Mouse (Mus musculus) lung, postnatal 0 days (tissue): ENCODE results near the gene Ttn. TPM values are rescaled to one million over a fixed set of nuclear protein-coding genes. Genes with fewer than 3 reads are reported as not detected.

Experiments used
- ATAC-seq: fragments of 200-750 bp; cut with Nextera tagmentation; 2 replicates; pipeline ENCODE4 v1.8.0; 2017; ENCODE audit warnings: moderate library complexity
- DNase-seq: peaks from one replicate; pipeline ENCODE4 v3.0.0-alpha.2; 2016; ENCODE audit warnings: low spot score
- H3K27ac ChIP-seq: fragments of 300-500 bp; sonication (generic); 2 replicates; pipeline ENCODE4 v1.5.1; 2014; ENCODE audit warnings: antibody characterized with exemption, mild to moderate bottlenecking, low read length, mixed read lengths
- H3K27me3 ChIP-seq: fragments of 300-500 bp; sonication (generic); replicated peaks from 2 replicates; pipeline ENCODE4 v1.6.1; 2014; ENCODE audit warnings: low read length, mixed read lengths; ENCODE audit not compliant: insufficient read depth
- H3K36me3 ChIP-seq: fragments of 300-500 bp; sonication (generic); 2 replicates; pipeline ENCODE4 v1.6.1; 2014; ENCODE audit warnings: low read length, mixed read lengths; ENCODE audit not compliant: insufficient read depth
- H3K4me1 ChIP-seq: fragments of 300-500 bp; sonication (generic); 2 replicates; pipeline ENCODE4 v1.6.1; 2014; ENCODE audit warnings: antibody characterized with exemption, low read depth, low read length, mixed read lengths; ENCODE audit not compliant: insufficient read depth
- H3K4me2 ChIP-seq: fragments of 300-500 bp; sonication (generic); replicated peaks from 2 replicates; pipeline ENCODE4 v1.6.1; 2014; ENCODE audit warnings: low read depth, mild to moderate bottlenecking, low read length, moderate library complexity, mixed read lengths
- H3K4me3 ChIP-seq: fragments of 300-500 bp; sonication (generic); 2 replicates; pipeline ENCODE4 v1.5.1; 2014; ENCODE audit warnings: low read depth, low read length
- H3K9ac ChIP-seq: fragments of 300-500 bp; sonication (generic); replicated peaks from 2 replicates; pipeline ENCODE4 v1.6.1; 2014; ENCODE audit warnings: low read depth, mild to moderate bottlenecking
- H3K9me3 ChIP-seq: fragments of 300-500 bp; sonication (generic); 2 replicates; pipeline ENCODE4 v1.6.1; 2016; ENCODE audit warnings: low read length, mixed read lengths
- CTCF ChIP-seq: IDR thresholded peaks from 2 replicates; pipeline ENCODE4 v1.5.1; 2016; ENCODE audit warnings: antibody characterized with exemption, mild to moderate bottlenecking
- EP300 ChIP-seq: IDR thresholded peaks from 2 replicates; pipeline ENCODE4 v1.6.1; 2016; ENCODE audit warnings: antibody characterized with exemption, mild to moderate bottlenecking, control low read depth
- WGBS: fragments of 180-500 bp; shearing (Covaris S2); extraction: QIAGEN DNeasy Blood & Tissue Kit; methylation state at CpG from one replicate; pipeline ENCODE4 v1.1.7; 2014; 5-methylcytosine and 5-hydroxymethylcytosine counted together
- polyA plus RNA-seq: library from polyadenylated mRNA; unstranded; fragments of >200 nt; fragmentation: Nextera tagmentation; extraction: Ambion mirVana; gene quantifications from 2 replicates; pipeline ENCODE4 v1.2.1, GENCODE M21; 2015

Ttn gene
- polyA plus RNA-seq, 1 experiment from 2014 or later: 5.5 TPM

GRCm38 (mm10) chr2:76949774-76950173, 32.6 kb downstream of the Ttn start:
- DNase-seq (no peak), ATAC-seq (no peak)
- no peak for TF ChIP-seq CTCF
- no peak for TF ChIP-seq EP300
- H3K4me3 ChIP-seq: no peak overlapping the region
- H3K27me3 ChIP-seq: no peaks in the 10 kb centered on the region
- 62% methylated on average over 7 of the region's 7 CpGs for WGBS
- H3K36me3 ChIP-seq: no peaks in the 10 kb centered on the region
- H3K9me3 ChIP-seq: no peaks in the 10 kb centered on the region
- H3K27ac ChIP-seq: no peak overlapping the region
- no peak overlapping the region for H3K4me2 ChIP-seq
- no peaks in the 10 kb centered on the region for H3K4me1 ChIP-seq
- H3K9ac ChIP-seq: no peak overlapping the region

- 62% methylated on average over 10 of the region's 10 CpGs for WGBS
- no peak for DNase-seq
- no peak for ATAC-seq
These were observed 43.8 kb downstream of the Ttn start for GRCm38 (mm10) chr2:76938515-76938914.

GRCm38 (mm10) chr2:76929718-76930117, 52.6 kb downstream of the Ttn start:
- ATAC-seq (no peak), DNase-seq (peak; percentile 87)
- Histone ChIP-seq H3K27ac (no peak overlapping the region), H3K4me2 (no peak overlapping the region), H3K9me3 (no peaks in the 10 kb centered on the region), H3K36me3 (no peaks in the 10 kb centered on the region), H3K4me3 (no peak overlapping the region), H3K4me1 (no peaks in the 10 kb centered on the region), H3K9ac (no peak overlapping the region), H3K27me3 (no peaks in the 10 kb centered on the region)
- 2% methylated on average over 2 of the region's 2 CpGs for WGBS
- TF ChIP-seq CTCF (peak; percentile 94), EP300 (no peak)

More at GRCm38 (mm10) chr2:76938515-76938914, 43.8 kb downstream of the Ttn start:
- TF ChIP-seq EP300: no peak
- no peak for TF ChIP-seq CTCF
- Histone ChIP-seq H3K36me3 (no peaks in the 10 kb centered on the region), H3K9me3 (no peaks in the 10 kb centered on the region), H3K27me3 (no peaks in the 10 kb centered on the region), H3K9ac (no peak overlapping the region), H3K27ac (no peak overlapping the region), H3K4me1 (no peaks in the 10 kb centered on the region), H3K4me2 (no peak overlapping the region), H3K4me3 (no peak overlapping the region)

- Histone ChIP-seq H3K9ac (no peak overlapping the region), H3K9me3 (no peaks in the 10 kb centered on the region), H3K27me3 (no peaks in the 10 kb centered on the region), H3K4me3 (no peak overlapping the region), H3K36me3 (no peaks in the 10 kb centered on the region), H3K27ac (no peak overlapping the region), H3K4me1 (no peaks in the 10 kb centered on the region), H3K4me2 (no peak overlapping the region)
- WGBS: 32% methylated on average over 3 of the region's 3 CpGs
- TF ChIP-seq CTCF (no peak), EP300 (no peak)
- DNase-seq (no peak), ATAC-seq (no peak)
These were observed 53.5 kb downstream of the Ttn start for GRCm38 (mm10) chr2:76928816-76929215.

GRCm38 (mm10) chr2:76928298-76928697, 54.0 kb downstream of the Ttn start:
- Histone ChIP-seq H3K27me3 (no peaks in the 10 kb centered on the region), H3K4me2 (no peak overlapping the region), H3K9ac (no peak overlapping the region), H3K9me3 (no peaks in the 10 kb centered on the region), H3K4me1 (no peaks in the 10 kb centered on the region), H3K36me3 (no peaks in the 10 kb centered on the region), H3K27ac (no peak overlapping the region), H3K4me3 (no peak overlapping the region)
- no peak for ATAC-seq
- TF ChIP-seq CTCF: no peak
- TF ChIP-seq EP300: no peak
- DNase-seq: no peak
- 55% methylated on average over 7 of the region's 7 CpGs for WGBS

GRCm38 (mm10) chr2:76926927-76927326, 55.4 kb downstream of the Ttn start:
- H3K27me3 ChIP-seq: no peaks in the 10 kb centered on the region
- TF ChIP-seq EP300 (no peak), CTCF (peak; percentile 59)
- ATAC-seq (no peak), DNase-seq (peak; percentile 15)
- H3K4me1 ChIP-seq: no peaks in the 10 kb centered on the region
- H3K9ac ChIP-seq: no peak overlapping the region
- H3K4me2 ChIP-seq: no peak overlapping the region
- no peak overlapping the region for H3K4me3 ChIP-seq
- H3K27ac ChIP-seq: no peak overlapping the region
- WGBS: 57% methylated on average over 12 of the region's 12 CpGs
- H3K9me3 ChIP-seq: no peaks in the 10 kb centered on the region
- no peaks in the 10 kb centered on the region for H3K36me3 ChIP-seq

- Histone ChIP-seq H3K9me3 (no peaks in the 10 kb centered on the region), H3K4me3 (no peak overlapping the region), H3K27me3 (no peaks in the 10 kb centered on the region), H3K4me2 (no peak overlapping the region), H3K27ac (no peak overlapping the region), H3K4me1 (no peaks in the 10 kb centered on the region), H3K36me3 (no peaks in the 10 kb centered on the region), H3K9ac (no peak overlapping the region)
- no peak for DNase-seq
- WGBS: 91% methylated on average over 10 of the region's 10 CpGs
- ATAC-seq: no peak
- TF ChIP-seq EP300: no peak
- TF ChIP-seq CTCF: no peak
These were observed 67.4 kb downstream of the Ttn start for GRCm38 (mm10) chr2:76914959-76915358.
